Comparison of ENCODE assay signal across 10 mouse cellular contexts in genomic region chr7:49209526-49209925, GRCm38 (mm10).
A peak's percentile ranks its signal among the peaks of the same experiment; 100 is the strongest.
DNase-seq lines count a peak whose midpoint lies in the region; ATAC-seq and TF ChIP-seq lines count a peak whose summit lies in the region.
"Had no signal": no experiment of that assay in that cellular context is flagged by ENCODE, and none has a peak within 500 bp of the region (broad histone marks: within the 10 kb centered on the region; RNA-seq: fewer than 3 reads in every experiment).

No protein-coding gene starts in this region.

- no peak overlapping the region for H3K9ac ChIP-seq in hindbrain, embryonic 11.5 days (ENCODE audit: low read depth, low read length)
- H3K9ac ChIP-seq in midbrain, embryonic 11.5 days (ENCODE audit: low read length) = no peak overlapping the region
- H3K9ac ChIP-seq: liver, embryonic 12.5 days had no signal

- H3K4me3 ChIP-seq in gastrocnemius, adult 2 months = no peak overlapping the region
- no peak overlapping the region for H3K4me3 ChIP-seq in hindbrain, embryonic 11.5 days (ENCODE audit: low read depth, low read length)
- no peak overlapping the region for H3K4me3 ChIP-seq in midbrain, embryonic 11.5 days (ENCODE audit: low read depth, low read length)
- H3K4me3 ChIP-seq: liver, embryonic 12.5 days had no signal

- TF ChIP-seq POLR2A in brain, embryonic 14.5 days (IDR thresholded peaks at IDR 0.05; ENCODE audit: borderline replicate concordance, extremely low read depth, insufficient read depth, insufficient read length, poor library complexity, severe bottlenecking) = no peak

- 43% methylated on average over 7 of the region's 7 CpGs for WGBS in hindbrain, embryonic 11.5 days
- WGBS in midbrain, embryonic 11.5 days = 49% methylated on average over 7 of the region's 7 CpGs

- intact Hi-C loops in gastrocnemius, adult 2 months (cut with DNase I) = no loop called here

- peak; percentile 30 for DNase-seq in gastrocnemius, adult 2 months
- no peak for DNase-seq in gastrocnemius, adult 8-10 months (ENCODE audit: low spot score in 2 of 2)
- peak; percentile 45 for DNase-seq in brain, embryonic 14.5 days (ENCODE audit: low read depth)
- DNase-seq in hindbrain, embryonic 11.5 days (ENCODE audit: low spot score) = peak; percentile 54
- peak; percentile 86 for DNase-seq in midbrain, embryonic 11.5 days (ENCODE audit: low spot score, missing footprints)
- no peak for DNase-seq in B cell, adult 2 months
- no peak for DNase-seq in lung, postnatal 10 days
- DNase-seq in ovary, adult 18-20 months (ENCODE audit: low spot score) = no peak
- DNase-seq: cerebellum, postnatal 36 days had no signal

- no peaks in the 10 kb centered on the region for H3K4me1 ChIP-seq in hindbrain, embryonic 11.5 days (replicated peaks; ENCODE audit: control insufficient read depth, insufficient read depth, low read length)
- H3K4me1 ChIP-seq in midbrain, embryonic 11.5 days (ENCODE audit: control insufficient read depth, insufficient read depth, low read length) = peaks cover 8% of the 10 kb centered on the region
- H3K4me1 ChIP-seq: liver, embryonic 12.5 days had no signal

- no peaks in the 10 kb centered on the region for H3K27me3 ChIP-seq in hindbrain, embryonic 11.5 days (ENCODE audit: control insufficient read depth, insufficient read depth, low read length)
- H3K27me3 ChIP-seq in midbrain, embryonic 11.5 days (ENCODE audit: control insufficient read depth, insufficient read depth, low read length) = no peaks in the 10 kb centered on the region
- H3K27me3 ChIP-seq: liver, embryonic 12.5 days had no signal

- no peak for TF ChIP-seq CTCF in gastrocnemius, adult 2 months (IDR thresholded peaks at IDR 0.05)
- TF ChIP-seq CTCF in brain, embryonic 14.5 days (IDR thresholded peaks at IDR 0.05; ENCODE audit: borderline replicate concordance, extremely low read depth, insufficient read depth, insufficient read length) = no peak

- no peaks in the 10 kb centered on the region for H3K36me3 ChIP-seq in hindbrain, embryonic 11.5 days (ENCODE audit: control insufficient read depth, insufficient read depth, low read length)
- H3K36me3 ChIP-seq in midbrain, embryonic 11.5 days (ENCODE audit: control insufficient read depth, insufficient read depth, low read length) = no peaks in the 10 kb centered on the region
- H3K36me3 ChIP-seq: liver, embryonic 12.5 days had no signal

- ATAC-seq in hindbrain, embryonic 11.5 days (ENCODE audit: low FRiP score) = peak; percentile 57; the same call in 1 of the 2 replicates
- peak; percentile 59; the same call in 1 of the 2 replicates for ATAC-seq in midbrain, embryonic 11.5 days (ENCODE audit: low FRiP score)
- ATAC-seq: liver, embryonic 12.5 days had no signal

- no peak overlapping the region for H3K4me2 ChIP-seq in hindbrain, embryonic 11.5 days (replicated peaks; ENCODE audit: low read depth, low read length)
- no peak overlapping the region for H3K4me2 ChIP-seq in midbrain, embryonic 11.5 days
- H3K4me2 ChIP-seq: liver, embryonic 12.5 days had no signal

- no peaks in the 10 kb centered on the region for H3K9me3 ChIP-seq in hindbrain, embryonic 11.5 days (ENCODE audit: control insufficient read depth, low read length)
- no peaks in the 10 kb centered on the region for H3K9me3 ChIP-seq in midbrain, embryonic 11.5 days (ENCODE audit: control insufficient read depth, low read length)
- H3K9me3 ChIP-seq: liver, embryonic 12.5 days had no signal

- peak overlapping the region; percentile 71 for H3K27ac ChIP-seq in gastrocnemius, adult 2 months
- no peak overlapping the region for H3K27ac ChIP-seq in hindbrain, embryonic 11.5 days (ENCODE audit: low read depth, low read length)
- no peak overlapping the region for H3K27ac ChIP-seq in midbrain, embryonic 11.5 days (ENCODE audit: low read depth, low read length)
- H3K27ac ChIP-seq: liver, embryonic 12.5 days had no signal

Comparison
In these comparisons a context has a peak if more than half of its experiments do, and no peak if none do; other contexts are left out.
1. DNase-seq: peak in gastrocnemius, adult 2 months (single experiment), brain, embryonic 14.5 days (single experiment), hindbrain, embryonic 11.5 days (single experiment) and midbrain, embryonic 11.5 days (single experiment); none in gastrocnemius, adult 8-10 months (0 of 2), B cell, adult 2 months (0 of 2), lung, postnatal 10 days (single experiment) and ovary, adult 18-20 months (single experiment).